Mouse (Mus musculus) thymus, adult 2 months (tissue): ENCODE data around the gene Fnip2.

Experiments used
- CTCF ChIP-seq: fragments of 200-500 bp; IDR thresholded peaks from 2 replicates; pipeline ENCODE4 v1.5.1; 2012; ENCODE audit warnings: mild to moderate bottlenecking, control low read depth, low read length, moderate library complexity, borderline replicate concordance; ENCODE audit not compliant: control insufficient read depth, poor library complexity, insufficient read depth; ENCODE audit errors: extremely low read depth
- POLR2A ChIP-seq: fragments of 200-500 bp; IDR thresholded peaks from 2 replicates; pipeline ENCODE4 v1.6.1; 2012; ENCODE audit warnings: mild to moderate bottlenecking, low read length, control low read depth, moderate library complexity; ENCODE audit not compliant: control insufficient read depth, poor library complexity, insufficient read depth; ENCODE audit errors: extremely low read depth

- TF ChIP-seq CTCF (no peak), POLR2A (no peak)
Observed at GRCm38 (mm10) chr3:79475980-79476379, 91.6 kb downstream of the Fnip2 start.
